Mouse (Mus musculus): ENCODE measurements around the gene Foxe1. TPM values are rescaled to one million over a fixed set of nuclear protein-coding genes. Genes with fewer than 3 reads are reported as not detected.
A peak's percentile ranks its signal among the peaks of the same experiment; 100 is the strongest.

Gene Foxe1
- polyA plus RNA-seq, 1 experiment, result not detected

- TF ChIP-seq POLR2A (IDR thresholded peaks at IDR 0.05; ENCODE audit: low read depth, low read length), result no peak
- TF ChIP-seq CTCF (conservative IDR thresholded peaks at IDR 0.05; ENCODE audit: insufficient read depth, insufficient read length, low read depth, low read length), result no peak
- no peaks in the 10 kb centered on the region for H3K4me1 ChIP-seq (ENCODE audit: control insufficient read depth, insufficient read depth, low read length)
- no peak overlapping the region for H3K4me3 ChIP-seq (ENCODE audit: insufficient read depth, low read depth, low read length)
- no peaks in the 10 kb centered on the region for H3K36me3 ChIP-seq (ENCODE audit: control insufficient read depth, insufficient read depth, low read length)
- no peak for DNase-seq
- no peak overlapping the region for H3K27ac ChIP-seq (ENCODE audit: insufficient read depth, low read depth, low read length)
- 7% methylated on average over 41 of the region's 41 CpGs for WGBS
- peaks cover 23% of the 10 kb centered on the region for H3K27me3 ChIP-seq (replicated peaks; ENCODE audit: control insufficient read depth, insufficient read depth, low read length)
These were observed 4.4 kb downstream of the Foxe1 start for GRCm38 (mm10) chr4:46347580-46348515.

GRCm38 (mm10) chr4:46348897-46349296 lies 5.5 kb downstream of the Foxe1 start:
- no peak overlapping the region for H3K27ac ChIP-seq (ENCODE audit: insufficient read depth, low read depth, low read length)
- no peak overlapping the region for H3K4me3 ChIP-seq (ENCODE audit: insufficient read depth, low read depth, low read length)
- H3K36me3 ChIP-seq (ENCODE audit: control insufficient read depth, insufficient read depth, low read length), result no peaks in the 10 kb centered on the region
- no peak for TF ChIP-seq CTCF (conservative IDR thresholded peaks at IDR 0.05; ENCODE audit: insufficient read depth, insufficient read length, low read depth, low read length)
- TF ChIP-seq POLR2A (IDR thresholded peaks at IDR 0.05; ENCODE audit: low read depth, low read length), result no peak
- no peak for DNase-seq
- WGBS, result 38% methylated on average over 9 of the region's 9 CpGs
- H3K4me1 ChIP-seq (ENCODE audit: control insufficient read depth, insufficient read depth, low read length), result no peaks in the 10 kb centered on the region
- peaks cover 18% of the 10 kb centered on the region for H3K27me3 ChIP-seq (replicated peaks; ENCODE audit: control insufficient read depth, insufficient read depth, low read length)

- DNase-seq, result no peak
- peaks cover 13% of the 10 kb centered on the region for H3K27me3 ChIP-seq (replicated peaks; ENCODE audit: control insufficient read depth, insufficient read depth, low read length)
- no peak overlapping the region for H3K4me3 ChIP-seq (ENCODE audit: insufficient read depth, low read depth, low read length)
- TF ChIP-seq POLR2A (IDR thresholded peaks at IDR 0.05; ENCODE audit: low read depth, low read length) (no peak), CTCF (conservative IDR thresholded peaks at IDR 0.05; ENCODE audit: insufficient read depth, insufficient read length, low read depth, low read length) (no peak)
- no peaks in the 10 kb centered on the region for H3K4me1 ChIP-seq (ENCODE audit: control insufficient read depth, insufficient read depth, low read length)
- H3K36me3 ChIP-seq (ENCODE audit: control insufficient read depth, insufficient read depth, low read length), result no peaks in the 10 kb centered on the region
- WGBS, result 67% methylated on average over 5 of the region's 5 CpGs
- no peak overlapping the region for H3K27ac ChIP-seq (ENCODE audit: insufficient read depth, low read depth, low read length)
These were observed 6.1 kb downstream of the Foxe1 start for GRCm38 (mm10) chr4:46349530-46349929.

GRCm38 (mm10) chr4:46353045-46353444 lies 9.6 kb downstream of the Foxe1 start:
- no peak for TF ChIP-seq CTCF (conservative IDR thresholded peaks at IDR 0.05; ENCODE audit: insufficient read depth, insufficient read length, low read depth, low read length)
- no peak for TF ChIP-seq POLR2A (IDR thresholded peaks at IDR 0.05; ENCODE audit: low read depth, low read length)
- Histone ChIP-seq H3K36me3 (ENCODE audit: control insufficient read depth, insufficient read depth, low read length) (no peaks in the 10 kb centered on the region), H3K4me3 (ENCODE audit: insufficient read depth, low read depth, low read length) (no peak overlapping the region), H3K27me3 (replicated peaks; ENCODE audit: control insufficient read depth, insufficient read depth, low read length) (peaks cover 4% of the 10 kb centered on the region; the same call in 1 of the 2 replicates), H3K4me1 (ENCODE audit: control insufficient read depth, insufficient read depth, low read length) (no peaks in the 10 kb centered on the region), H3K27ac (ENCODE audit: insufficient read depth, low read depth, low read length) (no peak overlapping the region)
- no peak for DNase-seq
- 27% methylated on average over 10 of the region's 10 CpGs for WGBS

- no peaks in the 10 kb centered on the region for H3K27me3 ChIP-seq (replicated peaks; ENCODE audit: control insufficient read depth, insufficient read depth, low read length)
- no peaks in the 10 kb centered on the region for H3K36me3 ChIP-seq (ENCODE audit: control insufficient read depth, insufficient read depth, low read length)
- WGBS, result 51% methylated on average over 12 of the region's 12 CpGs
- H3K27ac ChIP-seq (ENCODE audit: insufficient read depth, low read depth, low read length), result no peak overlapping the region
- DNase-seq, result peak; percentile 38
- H3K4me3 ChIP-seq (ENCODE audit: insufficient read depth, low read depth, low read length), result no peak overlapping the region
- H3K4me1 ChIP-seq (ENCODE audit: control insufficient read depth, insufficient read depth, low read length), result no peaks in the 10 kb centered on the region
- TF ChIP-seq POLR2A (IDR thresholded peaks at IDR 0.05; ENCODE audit: low read depth, low read length) (no peak), CTCF (conservative IDR thresholded peaks at IDR 0.05; ENCODE audit: insufficient read depth, insufficient read length, low read depth, low read length) (peak; percentile 74)
These were observed 13.1 kb downstream of the Foxe1 start for GRCm38 (mm10) chr4:46356351-46357133.

GRCm38 (mm10) chr4:46359539-46360253 lies 16.3 kb downstream of the Foxe1 start:
- WGBS, result 79% methylated on average over 12 of the region's 12 CpGs

More at GRCm38 (mm10) chr4:46359539-46360253, 16.3 kb downstream of the Foxe1 start:
- no peak for DNase-seq
- Histone ChIP-seq H3K27ac (ENCODE audit: insufficient read depth, low read depth, low read length) (no peak overlapping the region), H3K4me1 (ENCODE audit: control insufficient read depth, insufficient read depth, low read length) (no peaks in the 10 kb centered on the region), H3K4me3 (ENCODE audit: insufficient read depth, low read depth, low read length) (no peak overlapping the region), H3K36me3 (ENCODE audit: control insufficient read depth, insufficient read depth, low read length) (no peaks in the 10 kb centered on the region), H3K27me3 (replicated peaks; ENCODE audit: control insufficient read depth, insufficient read depth, low read length) (no peaks in the 10 kb centered on the region)
- TF ChIP-seq POLR2A (IDR thresholded peaks at IDR 0.05; ENCODE audit: low read depth, low read length) (no peak), CTCF (conservative IDR thresholded peaks at IDR 0.05; ENCODE audit: insufficient read depth, insufficient read length, low read depth, low read length) (no peak)

Measured in kidney, adult 2 months (tissue).